Mouse (Mus musculus): ENCODE measurements around the gene Elp4.

DNA sequence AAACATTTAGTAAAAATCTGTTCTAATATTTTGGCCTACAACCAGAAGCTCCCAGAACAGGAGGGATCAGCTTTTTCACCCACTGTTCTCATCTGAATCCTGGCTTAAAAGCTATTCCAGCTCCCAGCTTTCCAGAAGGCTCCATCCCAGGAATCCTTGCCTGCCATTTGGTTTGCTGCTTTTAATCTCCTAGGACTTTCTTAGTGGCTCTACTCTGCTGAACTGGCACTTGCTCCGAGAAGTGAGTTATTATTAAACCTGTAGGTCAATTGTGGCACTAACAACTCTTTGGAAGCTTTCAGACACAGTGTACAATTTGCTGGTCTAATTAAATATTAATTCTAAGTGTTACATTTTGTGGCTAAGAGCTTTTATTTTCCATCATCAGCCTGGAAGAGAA, 103.7 kb downstream of the Elp4 start:
- TF ChIP-seq POLR2A (IDR thresholded peaks at IDR 0.05; ENCODE audit: control insufficient read depth, extremely low read depth, insufficient read depth, low read length, poor library complexity): no peak
- TF ChIP-seq CTCF (IDR thresholded peaks at IDR 0.05; ENCODE audit: borderline replicate concordance, control insufficient read depth, extremely low read depth, insufficient read depth, low read length, poor library complexity): no peak
